Mouse (Mus musculus) kidney, adult 2 months (tissue): ENCODE data around the gene Prox1.

Experiments used
- CTCF ChIP-seq: fragments of 200-500 bp; conservative IDR thresholded peaks from 2 replicates; pipeline ENCODE4 v1.5.1; 2011; ENCODE audit warnings: low read depth, mild to moderate bottlenecking, control low read depth, low read length, moderate library complexity, mixed read lengths; ENCODE audit not compliant: insufficient read depth, insufficient read length
- POLR2A ChIP-seq: fragments of 200-500 bp; IDR thresholded peaks from one replicate; pipeline ENCODE4 v1.6.1; 2011; ENCODE audit warnings: low read depth, low read length, control low read depth

GRCm38 (mm10) chr1:190185284-190185683, 14.8 kb upstream of the Prox1 start:
- TF ChIP-seq POLR2A (no peak), CTCF (no peak)
